Mouse (Mus musculus) naive thymus-derived CD4-positive, alpha-beta T cell, adult 2 months (primary cell): ENCODE measurements around the gene Espl1.

Experiments used
- DNase-seq: peaks from one replicate; pipeline ENCODE4 v3.0.0-alpha.2; 2011; ENCODE audit warnings: low read depth

Gene Espl1

DNA sequence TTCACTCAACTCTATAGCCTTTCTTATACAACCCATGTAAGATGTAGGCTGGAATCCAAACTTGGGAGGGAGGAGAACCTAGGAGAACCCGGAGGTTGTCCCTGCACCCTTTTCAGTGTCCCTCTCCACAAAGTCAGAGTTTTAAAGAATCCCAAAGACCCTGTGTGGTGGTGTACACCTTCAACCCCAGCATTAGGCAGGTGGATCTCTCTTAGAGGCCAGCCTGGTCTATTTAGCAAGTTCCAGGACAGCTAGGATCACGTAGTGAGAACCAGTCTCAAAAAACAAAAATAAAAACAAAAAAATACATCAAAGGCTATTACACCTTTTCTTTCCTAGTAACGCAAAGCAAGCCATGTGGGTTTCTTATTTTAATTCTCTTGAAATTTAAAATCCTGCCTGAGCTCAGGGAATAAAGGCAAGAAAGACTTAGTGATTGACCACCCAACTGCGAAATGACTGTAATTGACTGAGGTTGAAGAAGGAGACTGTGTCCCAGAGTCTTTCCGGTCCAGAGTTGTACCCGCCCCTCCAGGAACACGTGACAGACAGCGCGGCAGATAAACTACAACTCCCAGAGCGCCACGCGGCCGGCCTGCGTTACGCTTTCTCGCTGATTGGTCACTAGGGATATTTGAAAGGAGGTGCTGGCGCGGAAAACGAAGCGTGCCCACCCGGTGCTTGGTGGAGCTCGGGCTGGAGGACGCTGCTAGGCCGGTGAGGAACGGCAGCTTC lies at the start of gene Espl1:
Espl1 (plus strand) TSS at position 634 of the 735 bp plus-strand sequence.
- peak; percentile 92 for DNase-seq

DNA sequence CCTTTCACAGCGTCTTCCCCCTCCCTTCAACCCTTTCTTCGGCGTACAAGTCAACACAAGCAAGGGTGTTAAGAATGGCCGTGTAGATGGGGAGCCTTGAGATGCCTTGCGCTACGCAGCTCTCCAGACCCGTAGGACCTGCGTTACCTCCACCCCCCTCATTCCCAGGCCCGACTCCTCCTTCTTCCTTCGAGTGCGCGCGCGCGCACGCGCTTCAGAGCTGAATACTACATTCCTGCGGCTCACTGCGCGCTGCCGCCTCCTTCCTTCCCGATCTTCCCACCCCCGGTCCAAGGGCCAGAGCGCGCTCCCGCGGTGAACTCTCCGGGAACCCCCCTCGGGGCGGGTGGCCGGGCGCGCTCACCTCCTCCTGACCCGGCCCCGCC lies 49.2 kb upstream of the Espl1 start:
- DNase-seq, result peak; percentile 86

- no peak for DNase-seq
Observed at GRCm38 (mm10) chr15:102247252-102248130, 48.6 kb upstream of the Espl1 start.

DNA sequence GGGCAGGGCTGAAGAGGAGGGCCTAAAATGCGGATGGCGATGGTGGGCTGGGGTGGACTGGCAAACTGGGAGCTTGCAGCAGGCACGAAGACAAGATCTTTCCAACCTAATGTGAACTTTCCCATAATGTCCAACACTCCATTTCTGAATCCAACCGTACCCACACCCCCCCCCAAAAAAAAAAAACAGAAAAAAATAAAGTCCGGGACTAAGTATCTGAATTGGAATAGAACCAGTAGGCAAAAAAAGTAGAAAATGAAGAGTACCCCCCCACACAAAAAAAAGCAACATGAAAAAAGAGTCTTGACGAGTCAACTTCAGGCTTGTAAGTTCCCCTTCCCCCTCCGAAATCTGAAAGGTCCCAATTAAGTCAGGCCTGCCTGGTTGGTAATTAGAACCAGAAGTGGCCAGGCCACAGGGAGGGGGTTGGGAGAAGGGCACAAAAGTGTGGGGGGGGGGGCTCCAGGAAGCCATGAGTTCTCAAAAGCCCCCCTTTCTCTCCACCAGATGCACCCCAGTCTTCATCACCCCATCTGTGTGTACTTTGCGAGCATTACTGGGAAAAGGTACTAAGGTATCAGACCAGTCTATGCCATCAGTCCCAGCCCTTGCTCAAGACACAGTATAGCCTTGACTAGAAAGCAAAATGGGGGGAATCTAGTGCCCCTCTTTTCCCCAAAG lies 47.8 kb upstream of the Espl1 start:
- no peak for DNase-seq

GRCm38 (mm10) chr15:102248812-102249191 lies 47.3 kb upstream of the Espl1 start:
- no peak for DNase-seq

- no peak for DNase-seq
Observed at GRCm38 (mm10) chr15:102249251-102249691, 46.8 kb upstream of the Espl1 start.

DNA sequence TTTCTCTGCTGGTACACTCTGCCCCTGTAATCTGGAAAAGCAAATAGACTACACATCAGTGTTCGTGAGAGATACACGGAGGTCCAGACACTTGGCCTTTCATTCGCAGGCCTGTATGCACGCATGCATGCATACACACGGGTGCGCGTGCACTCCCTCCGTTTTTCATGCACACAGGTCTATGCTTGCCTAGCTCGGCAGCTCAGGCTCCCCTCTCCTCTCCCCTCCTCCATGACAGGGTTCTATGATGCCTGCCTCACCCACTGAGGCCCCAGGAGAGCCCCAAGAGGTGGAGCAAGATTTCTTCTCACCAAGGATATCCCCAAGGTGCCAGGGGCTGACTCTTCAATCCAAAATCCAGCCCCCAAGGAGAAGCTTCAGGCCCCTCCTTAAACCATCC lies 46.1 kb upstream of the Espl1 start:
- no peak for DNase-seq

DNA sequence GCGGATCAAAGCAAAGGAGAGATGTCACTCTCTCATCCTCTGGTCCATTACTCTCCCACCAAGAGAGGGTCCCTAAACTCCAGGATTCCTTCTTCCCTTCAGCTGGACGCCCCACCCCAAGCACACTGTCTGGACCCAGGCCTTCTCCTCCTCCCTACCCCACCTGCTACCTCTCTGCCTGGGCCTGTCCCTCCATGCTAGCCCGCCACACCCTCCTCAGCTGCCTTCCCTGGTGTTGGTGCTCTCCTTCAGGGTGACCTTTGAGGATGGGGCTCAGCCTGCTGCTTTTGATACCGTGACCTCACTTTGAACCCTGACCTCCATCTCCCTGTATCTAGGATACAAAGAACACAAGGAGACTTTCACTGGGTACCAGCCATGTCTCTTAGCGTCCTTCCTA lies 45.5 kb upstream of the Espl1 start:
- no peak for DNase-seq

- DNase-seq, result no peak
Observed at GRCm38 (mm10) chr15:102255547-102256255, 40.4 kb upstream of the Espl1 start.

DNA sequence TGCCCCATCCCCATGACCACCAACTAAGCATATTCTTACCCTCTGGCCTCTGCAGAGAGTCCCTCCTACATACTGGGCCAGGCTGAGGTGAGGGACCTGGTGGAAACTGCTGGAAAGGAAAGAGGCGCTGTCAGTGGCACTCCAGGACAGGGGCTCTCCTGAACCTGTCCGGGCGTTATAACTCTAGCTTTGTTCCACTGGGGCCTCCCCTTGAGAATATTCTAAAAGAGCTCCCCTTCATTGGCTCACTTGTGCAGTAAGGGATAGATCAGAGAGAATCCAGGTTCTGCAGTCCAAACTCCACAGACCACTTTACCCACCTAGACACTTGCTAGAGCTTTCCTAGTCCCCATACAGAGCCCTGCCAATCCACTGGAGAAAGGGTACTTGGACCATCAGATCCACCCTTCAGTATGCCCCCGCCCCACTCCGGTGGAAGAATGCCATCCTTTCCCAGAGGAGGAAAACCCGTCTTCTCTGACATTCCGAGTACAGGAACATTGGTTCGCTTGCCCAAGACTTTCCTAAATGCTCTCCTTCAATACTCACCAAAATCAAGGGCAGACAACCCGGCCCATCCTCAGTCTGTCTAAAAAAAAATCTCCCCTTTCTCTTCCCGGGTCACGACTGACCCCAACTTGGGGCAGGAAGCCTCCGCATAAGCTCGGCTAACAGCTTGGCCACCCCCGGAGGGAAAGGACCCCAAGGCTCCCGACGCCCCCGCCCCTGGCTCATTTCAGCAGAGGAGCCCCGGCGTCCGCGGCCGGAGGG lies 39.5 kb upstream of the Espl1 start:
- no peak for DNase-seq

DNA sequence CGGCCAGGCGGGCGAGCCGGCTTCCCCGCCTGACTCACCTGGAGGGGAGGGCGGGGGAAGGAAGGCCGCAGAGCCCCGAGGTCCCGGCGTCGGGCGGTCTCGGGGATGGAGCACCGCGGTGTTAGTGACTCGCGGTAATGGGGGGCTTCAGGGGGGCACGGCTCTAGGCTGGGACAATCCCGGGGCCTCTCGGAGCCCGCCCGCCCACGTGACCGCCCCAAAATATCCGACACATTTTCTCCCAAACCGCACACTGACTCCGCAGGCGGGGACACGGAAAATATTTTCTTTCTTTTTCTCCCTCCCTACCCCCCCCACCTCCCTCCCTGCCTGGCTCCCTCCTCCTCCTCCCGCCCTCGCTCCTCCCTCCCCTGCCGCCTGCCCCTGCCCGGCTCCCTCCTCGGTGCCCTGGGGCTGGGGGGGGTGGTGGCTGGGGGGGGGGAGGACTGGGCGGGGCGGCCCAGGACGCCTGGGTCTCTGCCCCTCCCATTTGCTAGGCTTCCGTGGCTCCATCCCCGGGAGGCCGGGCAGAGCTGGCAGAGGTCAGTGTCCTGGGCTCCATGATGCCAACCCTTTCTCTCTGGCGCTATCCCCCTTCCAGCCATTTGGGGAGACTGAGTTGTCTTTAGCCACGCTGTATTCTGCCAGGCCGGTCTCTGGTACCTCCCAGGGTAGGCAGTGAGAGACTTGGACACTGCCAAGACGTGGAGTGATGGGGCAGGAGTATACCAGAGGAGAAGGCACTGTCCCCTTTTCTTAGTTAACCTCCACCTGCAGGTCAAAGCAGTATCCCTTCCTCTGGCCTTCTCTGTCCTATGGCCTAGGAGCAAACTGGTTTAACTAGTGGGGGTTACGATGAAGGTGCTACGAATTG lies 38.6 kb upstream of the Espl1 start, which contains the start of gene Rarg:
Rarg (minus strand) TSS at position 316 of the 874 bp plus-strand sequence.
- DNase-seq, result peak; percentile 57

DNA sequence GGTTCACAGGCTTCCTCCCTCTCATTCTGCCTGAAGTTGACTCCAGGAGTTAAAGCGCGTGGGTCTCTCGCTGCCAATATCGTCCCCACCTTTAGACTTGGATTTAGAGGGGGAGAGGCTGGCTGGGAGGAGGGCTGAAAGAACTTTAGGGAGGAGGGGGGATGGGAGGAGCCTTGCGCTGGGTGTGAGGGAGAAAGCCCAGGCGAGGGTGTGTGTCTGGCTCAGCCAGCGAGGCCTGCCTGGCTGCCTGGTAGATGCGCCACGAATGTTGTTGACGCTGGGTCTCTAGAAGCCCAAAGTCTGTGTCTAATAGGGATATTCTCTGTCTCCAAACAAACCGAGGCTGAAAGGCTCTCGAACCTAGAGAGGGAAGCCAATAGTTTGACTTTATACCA lies 38.0 kb upstream of the Espl1 start:
- no peak for DNase-seq

GRCm38 (mm10) chr15:102258581-102259253 lies 37.3 kb upstream of the Espl1 start:
- no peak for DNase-seq

GRCm38 (mm10) chr15:102262582-102262981 lies 33.5 kb upstream of the Espl1 start:
- DNase-seq, result no peak

DNA sequence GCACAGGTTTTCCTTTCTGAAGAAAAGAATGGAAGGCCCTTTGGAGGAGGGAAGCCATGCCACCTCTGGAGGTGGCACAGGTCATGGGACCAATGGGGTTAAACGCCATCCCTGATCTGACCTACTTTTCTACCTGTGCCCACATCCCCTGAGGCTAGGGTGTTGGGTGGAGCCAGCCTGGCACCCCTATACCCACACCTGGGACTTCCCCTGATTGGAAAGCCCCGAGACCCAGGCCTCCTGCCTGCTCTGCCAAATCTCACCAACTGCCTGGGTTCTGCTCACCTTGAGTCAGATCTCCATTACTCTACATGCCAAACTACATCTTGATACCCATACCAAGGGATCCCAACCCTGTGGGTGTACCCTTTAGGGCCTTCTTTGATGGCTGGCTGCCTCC lies 33.0 kb upstream of the Espl1 start:
- DNase-seq, result peak; percentile 65

GRCm38 (mm10) chr15:102265548-102265947 lies 30.5 kb upstream of the Espl1 start:
- DNase-seq, result no peak

DNA sequence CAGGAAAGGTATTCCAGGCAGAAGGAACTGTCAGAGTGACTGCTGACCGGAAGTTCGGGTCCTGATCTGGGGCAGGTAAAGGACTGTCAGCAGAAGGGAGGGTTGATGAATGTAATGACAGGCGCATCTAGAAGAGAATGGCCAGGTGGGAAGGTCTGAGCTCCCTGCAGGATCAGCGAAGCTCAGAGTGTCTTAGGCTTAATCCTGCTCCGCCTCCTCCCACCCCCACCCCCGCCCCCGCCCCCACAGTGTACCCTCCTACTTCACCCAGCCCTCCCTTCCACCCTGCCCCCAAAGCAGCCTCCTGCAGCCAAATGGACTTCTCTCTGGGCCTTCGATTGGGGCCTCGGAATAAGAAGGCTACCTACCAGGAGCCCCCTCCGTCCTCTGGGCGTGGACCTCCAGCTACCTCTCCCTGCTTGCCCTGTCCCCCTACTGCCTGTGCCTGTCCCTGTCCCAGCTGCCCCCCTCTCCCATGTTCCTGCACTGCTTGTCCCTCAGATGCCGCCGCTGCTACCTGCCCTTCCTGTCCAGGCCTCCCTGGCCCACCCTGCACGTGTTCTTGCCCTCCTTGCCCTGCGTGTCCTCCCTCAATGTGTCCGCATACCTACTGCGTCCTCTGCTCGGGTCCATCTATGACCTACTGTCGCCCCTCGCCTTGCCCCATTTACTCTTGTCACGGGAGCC lies 25.6 kb upstream of the Espl1 start, which contains the start of gene Gm9918:
Gm9918 (plus strand) TSS at position 290 of the 687 bp plus-strand sequence.
- no peak for DNase-seq

- DNase-seq, result no peak
Observed at GRCm38 (mm10) chr15:102271441-102271840, 24.6 kb upstream of the Espl1 start.
